Mouse (Mus musculus): ENCODE measurements around the gene Adamts17. TPM values are rescaled to one million over a fixed set of nuclear protein-coding genes. Genes with fewer than 3 reads are reported as not detected.
A peak's percentile ranks its signal among the peaks of the same experiment; 100 is the strongest.

Adamts17 gene
- polyA plus RNA-seq, 2 experiments: 16.0 to 19.5 TPM

- no peak overlapping the region; the same call in 1 of the 2 replicates for H3K4me2 ChIP-seq (replicated peaks; ENCODE audit: low read depth, low read length, severe bottlenecking)
- WGBS: 24% methylated on average over 7 of the region's 7 CpGs
- peaks cover 2% of the 10 kb centered on the region; the same call in 1 of the 2 replicates for H3K36me3 ChIP-seq (ENCODE audit: control insufficient read depth, insufficient read depth, low read length)
- H3K27ac ChIP-seq (replicated peaks; ENCODE audit: low read depth, low read length): peak overlapping the region; percentile 71
- no peak for TF ChIP-seq POLR2A (IDR thresholded peaks at IDR 0.05; ENCODE audit: borderline replicate concordance, extremely low read depth, insufficient read depth, insufficient read length)
- H3K9ac ChIP-seq (ENCODE audit: low read depth, low read length, severe bottlenecking): 0 out of 2 replicates have a peak overlapping the region, but pooled peaks have one; percentile 22
- H3K9me3 ChIP-seq (ENCODE audit: control insufficient read depth, low read length): no peaks in the 10 kb centered on the region
- peaks cover 35% of the 10 kb centered on the region for H3K4me1 ChIP-seq (ENCODE audit: control insufficient read depth, insufficient read depth, low read length)
- ATAC-seq (ENCODE audit: low FRiP score, low read depth) (no peak), DNase-seq (ENCODE audit: low spot score) (peak; percentile 54)
- H3K27me3 ChIP-seq (ENCODE audit: control insufficient read depth, insufficient read depth, low read length): no peaks in the 10 kb centered on the region
- H3K4me3 ChIP-seq (replicated peaks; ENCODE audit: low read length): no peak overlapping the region
Observed at GRCm38 (mm10) chr7:67145748-67146147, 306.2 kb downstream of the Adamts17 start.

GRCm38 (mm10) chr7:67146151-67146550 is 306.6 kb downstream of the Adamts17 start:
- WGBS: 11% methylated on average over 6 of the region's 6 CpGs
- Histone ChIP-seq H3K27ac (replicated peaks; ENCODE audit: low read depth, low read length) (peak overlapping the region; percentile 71), H3K27me3 (ENCODE audit: control insufficient read depth, insufficient read depth, low read length) (no peaks in the 10 kb centered on the region), H3K4me1 (ENCODE audit: control insufficient read depth, insufficient read depth, low read length) (peaks cover 32% of the 10 kb centered on the region), H3K4me2 (replicated peaks; ENCODE audit: low read depth, low read length, severe bottlenecking) (no peak overlapping the region; the same call in 1 of the 2 replicates), H3K9me3 (ENCODE audit: control insufficient read depth, low read length) (no peaks in the 10 kb centered on the region), H3K36me3 (ENCODE audit: control insufficient read depth, insufficient read depth, low read length) (peaks cover 6% of the 10 kb centered on the region; the same call in 1 of the 2 replicates), H3K9ac (ENCODE audit: low read depth, low read length, severe bottlenecking) (0 out of 2 replicates have a peak overlapping the region, but pooled peaks have one; percentile 22), H3K4me3 (replicated peaks; ENCODE audit: low read length) (no peak overlapping the region)
- DNase-seq (ENCODE audit: low spot score) (peak; percentile 60), ATAC-seq (ENCODE audit: low FRiP score, low read depth) (peak; percentile 70)
- TF ChIP-seq POLR2A (IDR thresholded peaks at IDR 0.05; ENCODE audit: borderline replicate concordance, extremely low read depth, insufficient read depth, insufficient read length): no peak

- peaks cover 24% of the 10 kb centered on the region for H3K4me1 ChIP-seq (ENCODE audit: control insufficient read depth, insufficient read depth, low read length)
- H3K4me2 ChIP-seq (replicated peaks; ENCODE audit: low read depth, low read length, severe bottlenecking): no peak overlapping the region
- 95% methylated on average over 16 of the region's 16 CpGs for WGBS
- DNase-seq (ENCODE audit: low spot score) (no peak), ATAC-seq (ENCODE audit: low FRiP score, low read depth) (no peak)
- no peak overlapping the region for H3K9ac ChIP-seq (ENCODE audit: low read depth, low read length, severe bottlenecking)
- no peaks in the 10 kb centered on the region for H3K9me3 ChIP-seq (ENCODE audit: control insufficient read depth, low read length)
- H3K27me3 ChIP-seq (ENCODE audit: control insufficient read depth, insufficient read depth, low read length): no peaks in the 10 kb centered on the region
- no peak for TF ChIP-seq POLR2A (IDR thresholded peaks at IDR 0.05; ENCODE audit: borderline replicate concordance, extremely low read depth, insufficient read depth, insufficient read length)
- H3K27ac ChIP-seq (replicated peaks; ENCODE audit: low read depth, low read length): no peak overlapping the region
- no peak overlapping the region for H3K4me3 ChIP-seq (replicated peaks; ENCODE audit: low read length)
- H3K36me3 ChIP-seq (ENCODE audit: control insufficient read depth, insufficient read depth, low read length): peaks cover 9% of the 10 kb centered on the region; the same call in 1 of the 2 replicates
Observed at GRCm38 (mm10) chr7:67149707-67150106, 310.2 kb downstream of the Adamts17 start.

- Histone ChIP-seq H3K4me3 (replicated peaks; ENCODE audit: low read length) (no peak overlapping the region), H3K9me3 (ENCODE audit: control insufficient read depth, low read length) (no peaks in the 10 kb centered on the region), H3K9ac (ENCODE audit: low read depth, low read length, severe bottlenecking) (no peak overlapping the region), H3K4me2 (replicated peaks; ENCODE audit: low read depth, low read length, severe bottlenecking) (no peak overlapping the region), H3K27ac (replicated peaks; ENCODE audit: low read depth, low read length) (no peak overlapping the region), H3K4me1 (ENCODE audit: control insufficient read depth, insufficient read depth, low read length) (0 out of 2 replicates have a peak, but pooled peaks cover 6% of the 10 kb centered on the region), H3K27me3 (ENCODE audit: control insufficient read depth, insufficient read depth, low read length) (no peaks in the 10 kb centered on the region), H3K36me3 (ENCODE audit: control insufficient read depth, insufficient read depth, low read length) (peaks cover 9% of the 10 kb centered on the region; the same call in 1 of the 2 replicates)
- no peak for DNase-seq (ENCODE audit: low spot score)
- no peak for TF ChIP-seq POLR2A (IDR thresholded peaks at IDR 0.05; ENCODE audit: borderline replicate concordance, extremely low read depth, insufficient read depth, insufficient read length)
- 4% methylated on average over 3 of the region's 3 CpGs for WGBS
- no peak for ATAC-seq (ENCODE audit: low FRiP score, low read depth)
Observed at GRCm38 (mm10) chr7:67152626-67153025, 313.1 kb downstream of the Adamts17 start.

- H3K9ac ChIP-seq (ENCODE audit: low read depth, low read length, severe bottlenecking): no peak overlapping the region
- H3K4me2 ChIP-seq (replicated peaks; ENCODE audit: low read depth, low read length, severe bottlenecking): no peak overlapping the region
- no peak for TF ChIP-seq POLR2A (IDR thresholded peaks at IDR 0.05; ENCODE audit: borderline replicate concordance, extremely low read depth, insufficient read depth, insufficient read length)
- 95% methylated on average over 8 of the region's 8 CpGs for WGBS
- no peaks in the 10 kb centered on the region for H3K27me3 ChIP-seq (ENCODE audit: control insufficient read depth, insufficient read depth, low read length)
- no peaks in the 10 kb centered on the region for H3K9me3 ChIP-seq (ENCODE audit: control insufficient read depth, low read length)
- ATAC-seq (ENCODE audit: low FRiP score, low read depth) (no peak), DNase-seq (ENCODE audit: low spot score) (no peak)
- H3K4me3 ChIP-seq (replicated peaks; ENCODE audit: low read length): no peak overlapping the region
- H3K27ac ChIP-seq (replicated peaks; ENCODE audit: low read depth, low read length): no peak overlapping the region
- no peaks in the 10 kb centered on the region for H3K4me1 ChIP-seq (ENCODE audit: control insufficient read depth, insufficient read depth, low read length)
- H3K36me3 ChIP-seq (ENCODE audit: control insufficient read depth, insufficient read depth, low read length): no peaks in the 10 kb centered on the region
Observed at GRCm38 (mm10) chr7:67162135-67162534, 322.6 kb downstream of the Adamts17 start.

All from limb, embryonic 14.5 days (tissue).